Mouse (Mus musculus): ENCODE measurements at regions not wholly inside any gene's neighbourhood (a gene's known extent, or its start where the extent isn't known, plus 50 kb on each side); places are given as distances from the start of the nearest gene placed in this dataset.

- no peak for TF ChIP-seq POLR2A (IDR thresholded peaks at IDR 0.05; ENCODE audit: low read depth, low read length)
- no peak for TF ChIP-seq CTCF (conservative IDR thresholded peaks at IDR 0.05; ENCODE audit: insufficient read depth, insufficient read length, low read depth, low read length)
- Histone ChIP-seq H3K36me3 (ENCODE audit: control insufficient read depth, insufficient read depth, low read length) (no peaks in the 10 kb centered on the region), H3K27me3 (replicated peaks; ENCODE audit: control insufficient read depth, insufficient read depth, low read length) (no peaks in the 10 kb centered on the region), H3K4me3 (ENCODE audit: insufficient read depth, low read depth, low read length) (no peak overlapping the region), H3K4me1 (ENCODE audit: control insufficient read depth, insufficient read depth, low read length) (no peaks in the 10 kb centered on the region), H3K27ac (ENCODE audit: insufficient read depth, low read depth, low read length) (no peak overlapping the region)
- no peak for DNase-seq
- 68% methylated on average over 2 of the region's 2 CpGs for WGBS
Observed at GRCm38 (mm10) chr3:5467777-5468176, 282.8 kb upstream of the Gm8797 start.

GRCm38 (mm10) chr3:5497756-5498155, 252.8 kb upstream of the Gm8797 start:
- TF ChIP-seq POLR2A (IDR thresholded peaks at IDR 0.05; ENCODE audit: low read depth, low read length): no peak
- no peak for TF ChIP-seq CTCF (conservative IDR thresholded peaks at IDR 0.05; ENCODE audit: insufficient read depth, insufficient read length, low read depth, low read length)
- H3K4me3 ChIP-seq (ENCODE audit: insufficient read depth, low read depth, low read length): no peak overlapping the region

More at GRCm38 (mm10) chr3:5497756-5498155, 252.8 kb upstream of the Gm8797 start:
- Histone ChIP-seq H3K27me3 (replicated peaks; ENCODE audit: control insufficient read depth, insufficient read depth, low read length) (no peaks in the 10 kb centered on the region; the same call in 1 of the 2 replicates), H3K4me1 (ENCODE audit: control insufficient read depth, insufficient read depth, low read length) (no peaks in the 10 kb centered on the region), H3K36me3 (ENCODE audit: control insufficient read depth, insufficient read depth, low read length) (no peaks in the 10 kb centered on the region), H3K27ac (ENCODE audit: insufficient read depth, low read depth, low read length) (no peak overlapping the region)
- DNase-seq: peak; percentile 66

Measured in kidney, adult 2 months (tissue).